Mouse (Mus musculus): ENCODE data around the gene Bcan.

The Bcan gene

DNA sequence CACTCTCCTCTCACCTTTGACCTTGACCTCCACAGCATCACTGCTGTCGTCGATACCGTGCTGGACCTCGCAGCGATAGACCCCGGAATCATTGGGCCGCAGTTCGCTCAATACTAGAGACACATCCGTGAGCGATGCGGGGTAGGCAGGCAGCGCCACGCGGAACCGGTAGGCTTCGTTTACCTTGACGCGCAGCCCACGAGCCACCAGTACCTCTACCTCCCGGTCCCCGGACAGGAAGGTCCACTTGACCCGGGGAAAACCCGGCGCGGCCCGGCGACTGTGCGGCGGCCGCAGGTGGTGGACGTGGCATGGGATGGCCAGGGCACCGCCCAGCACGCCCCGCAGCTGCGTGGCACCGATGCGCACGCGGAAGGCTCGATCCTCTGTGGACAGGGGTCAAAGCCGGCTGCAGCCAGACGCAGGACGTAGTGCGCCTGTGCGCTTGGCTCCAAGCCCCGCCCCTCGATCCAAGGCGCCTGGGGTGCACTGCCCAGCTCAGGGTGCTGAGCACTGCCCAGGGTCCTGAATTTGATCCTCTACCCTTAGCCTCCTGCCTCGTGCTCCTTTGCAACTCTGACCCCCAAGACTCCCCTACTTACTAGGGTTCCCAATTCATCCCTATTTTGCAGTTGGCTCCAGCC, 2.9 kb downstream of the Bcan start:
- no peak for DNase-seq (ENCODE audit: low read depth, low spot score)

DNA sequence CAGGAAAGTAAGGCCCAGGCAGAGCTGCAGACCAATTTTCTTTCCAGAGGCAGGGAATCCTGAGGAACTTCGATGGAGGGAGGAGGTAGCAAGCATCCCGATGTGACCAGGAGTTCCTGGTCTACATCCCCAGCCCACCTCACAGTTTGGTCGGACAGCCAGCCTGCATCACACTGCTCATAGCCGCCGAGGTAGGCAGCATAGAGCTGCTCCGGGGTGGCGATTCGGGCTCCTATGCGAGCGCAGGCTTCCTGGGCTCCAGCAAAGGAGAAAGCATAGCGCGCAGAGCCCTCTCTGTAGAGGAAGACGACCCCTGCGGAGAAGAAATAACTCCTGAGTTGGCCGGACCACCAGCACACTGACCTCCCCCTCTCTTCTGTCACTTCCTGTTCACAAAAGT, 3.6 kb downstream of the Bcan start:
- DNase-seq (ENCODE audit: low read depth, low spot score) = no peak

DNA sequence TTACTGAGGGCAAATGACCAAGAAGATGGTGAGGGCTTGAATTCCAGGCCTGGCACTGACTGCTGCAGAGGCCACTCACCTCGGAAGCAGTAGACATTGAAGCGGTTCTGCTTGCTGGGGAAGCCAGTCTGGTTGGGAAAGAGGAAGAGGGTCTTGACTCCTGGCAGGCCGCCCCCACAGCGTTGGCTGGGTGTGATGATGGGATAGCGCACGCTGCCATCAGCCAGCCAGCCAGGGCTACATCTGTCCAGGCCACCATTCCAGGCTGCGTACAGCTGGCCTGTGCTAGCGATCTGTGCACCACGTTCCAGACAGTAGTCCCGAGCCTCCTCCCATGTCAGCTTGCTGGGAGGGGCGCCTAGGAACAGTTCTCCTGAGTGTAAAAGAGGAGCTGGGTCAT, 4.7 kb downstream of the Bcan start:
- no peak for DNase-seq (ENCODE audit: low read depth, low spot score)

DNA sequence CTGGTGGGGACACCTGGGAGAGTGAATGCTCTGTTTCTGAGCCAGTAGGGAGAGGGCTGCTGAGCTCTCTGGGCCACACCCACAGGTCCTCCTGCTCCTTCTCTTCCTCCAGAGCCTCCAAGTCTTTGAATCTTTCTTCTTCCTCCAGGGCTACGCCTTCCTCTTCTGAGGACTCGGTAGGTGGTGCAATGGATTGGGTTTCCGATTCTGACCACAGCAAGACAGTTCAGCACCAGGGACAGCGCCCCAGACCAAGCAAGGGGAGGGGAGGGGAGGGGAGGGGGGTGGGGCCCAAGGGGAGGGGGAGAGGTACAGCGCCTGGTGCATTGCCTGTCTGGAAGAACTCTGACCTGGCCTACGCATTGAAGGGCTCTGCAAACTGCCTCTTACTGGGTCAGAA, 6.6 kb downstream of the Bcan start:
- DNase-seq (ENCODE audit: low read depth, low spot score) = no peak

DNA sequence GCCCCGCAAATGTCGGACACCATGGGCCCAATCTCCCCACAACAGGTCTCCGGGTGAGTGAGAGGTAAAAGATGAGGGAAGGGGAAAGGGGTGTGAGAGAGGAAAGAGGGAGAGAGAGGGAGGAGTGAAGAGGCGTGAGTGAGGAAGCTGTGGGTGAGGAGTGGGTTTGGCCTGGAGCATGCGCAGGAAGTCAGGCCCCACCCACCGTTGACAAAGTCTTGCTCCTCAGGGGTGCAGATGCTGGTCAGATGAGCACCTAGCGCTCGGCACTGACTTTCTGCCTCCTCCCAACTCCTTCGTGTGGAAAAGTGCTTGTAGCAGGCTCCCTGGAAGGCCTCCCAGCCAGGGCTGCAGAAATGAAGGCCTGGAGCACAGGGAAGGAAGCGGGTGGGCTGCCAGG, 10.1 kb downstream of the Bcan start:
- DNase-seq (ENCODE audit: low read depth, low spot score) = no peak

DNA sequence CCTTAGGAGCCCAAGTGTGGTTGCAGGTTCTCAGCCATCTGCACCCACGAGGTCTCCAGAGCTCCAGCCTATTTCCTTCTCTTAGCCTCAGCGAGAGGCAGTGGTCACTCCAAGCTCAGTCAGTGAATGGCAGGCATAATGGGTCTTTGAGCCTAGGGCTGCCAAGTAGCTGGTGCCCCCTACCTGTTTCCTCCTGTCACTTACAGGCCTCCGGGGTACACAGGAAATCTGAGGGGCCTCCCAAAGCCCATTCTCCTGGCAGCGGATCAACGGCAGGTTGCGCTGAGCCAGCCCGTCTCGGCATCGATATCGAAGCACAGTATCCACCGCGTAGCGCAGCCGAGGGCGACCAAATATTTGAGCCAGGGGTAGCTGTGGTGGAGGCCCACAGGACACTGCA, 12.0 kb downstream of the Bcan start:
- no peak for DNase-seq (ENCODE audit: low read depth, low spot score)

DNA sequence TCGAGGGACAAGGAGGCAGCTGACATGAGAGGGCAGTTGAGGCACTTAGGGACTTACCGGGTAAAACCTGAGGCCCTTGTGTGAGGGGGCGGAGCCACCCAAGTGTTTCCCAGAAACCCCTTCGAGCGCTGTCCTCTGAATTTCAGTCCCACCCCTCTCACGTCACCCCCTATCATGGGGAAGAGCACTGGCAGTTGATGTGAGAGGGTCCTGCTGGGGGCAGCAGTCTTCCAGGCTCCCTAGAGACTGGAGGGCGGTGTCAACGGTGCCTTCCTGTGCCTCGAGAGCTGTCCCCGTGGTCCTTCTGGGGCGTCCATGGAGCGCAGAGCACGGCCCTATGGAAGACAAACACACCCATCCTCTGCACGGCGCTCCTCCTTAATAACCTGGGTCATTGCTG, 12.4 kb downstream of the Bcan start:
- DNase-seq (ENCODE audit: low read depth, low spot score) = no peak

DNA sequence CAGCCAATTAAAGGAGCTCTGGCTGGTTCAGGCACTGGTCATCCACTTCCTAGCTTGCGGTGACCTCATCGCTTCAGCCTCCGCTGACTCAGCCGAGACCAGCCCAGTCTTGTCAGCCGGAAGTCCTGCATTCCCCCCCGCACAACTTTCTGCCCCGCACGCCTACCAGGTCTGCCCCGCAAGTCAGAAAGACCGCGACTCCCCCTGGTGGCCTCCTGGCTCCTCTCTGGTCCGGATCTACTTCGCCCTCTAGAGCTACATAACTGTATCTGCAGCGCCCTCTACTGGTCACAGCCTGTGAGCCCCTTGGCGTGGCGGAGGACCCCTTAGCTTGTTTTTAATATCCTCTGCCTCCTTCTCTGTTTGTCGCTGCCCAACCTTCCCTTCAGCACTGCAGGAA, 13.2 kb downstream of the Bcan start:
- DNase-seq (ENCODE audit: low read depth, low spot score) = peak; percentile 75

DNA sequence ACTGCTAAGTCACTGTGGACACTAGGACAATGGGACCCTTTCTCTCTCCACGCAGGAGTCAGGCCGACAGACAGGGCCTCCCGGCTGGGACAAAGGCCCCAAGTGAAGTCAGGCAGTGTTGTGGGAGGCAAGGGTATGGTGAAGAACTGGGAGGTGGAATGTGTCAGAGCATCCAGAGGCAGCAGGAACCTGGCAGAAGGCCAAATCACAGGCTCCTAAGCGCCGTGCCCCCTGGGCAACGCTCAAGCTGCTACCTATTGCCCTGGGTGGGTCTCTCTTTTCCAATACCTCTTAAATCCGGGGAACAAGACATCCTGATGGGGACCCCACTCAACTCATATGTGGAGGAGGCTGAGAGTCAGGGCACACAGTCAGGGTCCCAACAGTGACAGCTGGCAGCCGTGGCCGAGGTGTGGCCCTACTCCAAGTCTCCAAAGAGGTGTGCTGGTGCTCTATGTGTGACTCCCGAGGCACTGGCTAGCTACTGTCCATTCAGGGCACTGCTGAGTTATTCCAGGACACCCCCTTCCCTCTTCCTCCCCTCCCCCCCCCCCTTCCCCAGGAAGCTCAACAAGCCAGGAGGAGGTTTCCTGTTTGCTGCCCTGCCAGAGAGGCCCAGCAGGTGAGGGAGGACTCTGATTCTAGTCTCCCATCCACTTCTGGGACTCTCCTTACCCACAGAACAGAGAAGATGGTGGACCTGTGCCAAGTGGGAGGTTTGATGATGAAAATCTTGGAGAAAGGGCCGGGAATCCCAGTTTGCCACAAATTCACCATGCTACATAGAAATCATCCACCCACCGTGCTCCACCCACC, 14.3 kb downstream of the Bcan start:
- DNase-seq (ENCODE audit: low read depth, low spot score) = no peak

DNA sequence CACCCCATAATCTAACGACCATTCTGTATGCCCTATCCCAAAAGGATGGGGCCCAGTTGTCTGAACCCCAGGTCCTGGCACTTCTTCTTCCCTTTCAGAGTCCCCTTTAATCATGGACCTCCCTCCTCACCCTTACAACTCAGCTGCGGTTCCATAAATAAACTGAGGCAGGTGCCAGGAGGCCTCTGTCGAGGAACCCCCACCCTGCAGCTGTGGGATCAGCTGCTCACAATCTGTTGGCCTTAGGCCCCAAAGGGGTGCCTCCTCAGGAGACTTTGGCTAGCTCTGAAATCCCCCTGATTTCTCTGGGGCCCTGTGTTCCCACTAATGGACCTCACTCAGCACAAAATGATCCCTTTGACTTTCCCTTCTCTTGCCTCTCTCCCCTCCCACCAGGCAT, 15.9 kb downstream of the Bcan start:
- DNase-seq (ENCODE audit: low read depth, low spot score) = no peak

DNA sequence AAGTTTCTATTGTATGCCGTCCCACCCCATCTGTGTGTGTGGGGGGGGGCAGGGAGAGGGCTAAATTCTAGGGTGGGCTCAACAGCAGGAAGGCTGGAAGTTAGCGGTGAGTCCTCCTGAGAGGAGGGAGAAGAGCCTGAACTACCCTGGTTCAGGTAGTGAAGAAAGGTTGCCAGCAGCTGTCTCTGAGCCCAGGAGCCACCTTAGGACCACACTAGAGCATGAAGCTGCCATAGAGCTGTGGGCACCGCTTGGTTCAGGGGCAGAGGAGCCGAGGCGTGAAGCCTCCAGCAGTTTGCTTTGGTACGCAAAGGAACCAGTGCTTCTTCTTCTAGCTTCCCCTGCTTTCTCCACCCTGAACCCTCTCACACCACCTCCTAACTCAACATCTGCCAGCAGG, 16.4 kb downstream of the Bcan start:
- no peak for DNase-seq (ENCODE audit: low read depth, low spot score)

DNA sequence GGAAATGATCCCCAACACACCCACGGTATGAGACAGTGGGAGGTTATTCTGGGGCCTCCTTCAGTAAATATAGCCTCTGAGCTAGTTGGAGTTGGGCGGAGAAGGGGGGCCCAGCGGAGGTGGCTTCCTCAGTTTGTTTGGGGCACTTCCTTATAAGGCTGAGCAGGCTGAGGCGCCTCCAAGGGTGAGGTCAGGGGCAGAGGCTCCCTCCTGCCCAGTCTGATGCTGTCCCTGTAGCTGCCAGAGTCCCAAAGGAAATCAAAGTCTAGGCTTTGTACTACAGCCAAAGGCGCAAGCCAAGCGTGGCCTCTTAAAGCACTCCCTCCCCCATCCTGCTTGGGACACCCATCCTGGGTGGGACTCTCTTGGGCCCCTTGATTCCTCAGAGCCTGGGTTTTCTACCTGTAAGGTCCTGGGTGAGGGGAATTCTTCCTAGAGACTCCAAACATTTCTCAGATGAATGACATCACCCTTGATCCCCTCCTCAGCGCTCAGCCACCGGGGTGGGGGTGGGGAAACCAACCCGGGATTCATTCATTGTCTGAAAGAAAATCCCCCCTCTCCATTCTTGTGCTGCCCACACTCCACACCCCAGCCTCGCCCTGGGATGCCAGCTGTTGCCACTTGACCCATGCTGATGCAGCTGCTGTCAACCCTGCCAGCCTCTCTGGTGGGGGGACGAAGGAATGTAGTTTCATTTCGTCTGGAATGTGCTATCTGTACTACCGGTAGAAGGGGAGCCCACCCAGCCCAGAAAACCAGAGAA, 17.0 kb downstream of the Bcan start:
- no peak for DNase-seq (ENCODE audit: low read depth, low spot score)

DNA sequence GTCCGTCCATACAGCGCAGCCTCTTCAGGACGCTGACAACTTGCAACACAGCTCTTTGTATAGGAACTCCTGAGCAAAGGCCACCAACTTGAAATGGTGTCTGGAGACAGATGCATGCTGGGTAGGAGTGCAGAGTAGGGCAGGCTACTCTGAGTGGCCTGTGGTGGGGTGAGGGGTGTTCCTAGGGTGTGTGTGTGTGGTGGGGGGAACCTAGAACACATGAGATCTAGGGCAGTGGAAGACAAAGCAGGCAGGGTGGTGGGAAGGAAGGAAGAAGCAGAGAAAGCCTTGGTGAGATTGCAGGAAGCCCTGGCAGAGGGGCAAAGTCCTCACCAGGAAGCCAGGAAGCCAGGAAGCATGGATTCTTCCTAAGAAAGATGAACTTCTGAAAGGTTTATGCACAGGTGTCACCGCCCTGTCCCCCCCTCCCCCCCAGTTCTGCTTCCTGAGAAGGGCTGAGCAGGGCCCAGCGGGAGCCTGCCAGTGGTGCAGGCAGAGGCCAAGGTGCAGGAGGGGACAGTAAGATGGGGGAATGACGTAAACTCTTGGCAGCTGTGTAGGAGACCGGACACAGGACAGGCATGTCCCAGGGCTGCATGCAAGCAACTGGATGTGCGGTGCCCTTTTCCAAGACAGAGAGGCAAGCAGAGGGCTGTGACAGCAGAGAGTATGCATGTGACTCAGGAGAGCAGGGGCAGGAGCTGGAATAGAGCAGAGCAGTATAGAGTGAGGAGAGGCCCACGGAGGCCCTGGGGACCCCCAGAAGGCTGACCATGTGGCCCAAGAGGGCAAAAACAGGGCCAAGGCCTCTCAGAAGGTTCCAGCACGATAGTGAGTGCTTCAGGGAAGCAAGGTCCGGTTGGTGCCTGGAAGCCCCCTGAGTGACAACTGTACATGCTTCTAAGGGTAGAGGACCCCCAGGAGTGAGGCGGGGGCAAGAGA, 17.9 kb downstream of the Bcan start:
- no peak for DNase-seq (ENCODE audit: low read depth, low spot score)

DNA sequence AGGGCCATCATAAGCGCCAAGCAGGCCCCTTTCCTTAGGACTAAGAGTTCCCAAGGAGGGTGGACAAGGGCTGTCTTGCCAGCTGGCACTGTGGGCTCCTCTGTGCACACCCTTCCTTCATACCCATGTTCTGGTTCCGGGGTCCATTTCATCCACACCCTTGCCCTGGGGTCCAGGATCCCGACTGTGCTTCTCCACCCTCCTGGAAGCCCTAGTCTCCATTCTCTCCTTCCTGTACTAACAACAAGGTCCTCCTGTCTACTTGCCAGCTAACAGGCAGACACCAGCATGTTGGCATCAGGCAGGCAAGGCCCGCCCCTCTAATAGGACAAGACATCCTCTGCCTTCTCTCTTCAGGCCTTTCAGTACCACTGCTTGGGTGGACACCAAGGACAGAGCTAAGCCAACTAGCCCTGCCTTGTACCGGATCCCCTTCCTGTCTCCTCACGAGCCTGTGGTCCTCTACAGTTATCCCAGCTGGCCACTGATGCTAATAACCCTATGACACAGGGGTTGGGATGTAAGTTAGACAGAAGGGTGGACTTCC, 18.7 kb downstream of the Bcan start:
- no peak for DNase-seq (ENCODE audit: low read depth, low spot score)

DNA sequence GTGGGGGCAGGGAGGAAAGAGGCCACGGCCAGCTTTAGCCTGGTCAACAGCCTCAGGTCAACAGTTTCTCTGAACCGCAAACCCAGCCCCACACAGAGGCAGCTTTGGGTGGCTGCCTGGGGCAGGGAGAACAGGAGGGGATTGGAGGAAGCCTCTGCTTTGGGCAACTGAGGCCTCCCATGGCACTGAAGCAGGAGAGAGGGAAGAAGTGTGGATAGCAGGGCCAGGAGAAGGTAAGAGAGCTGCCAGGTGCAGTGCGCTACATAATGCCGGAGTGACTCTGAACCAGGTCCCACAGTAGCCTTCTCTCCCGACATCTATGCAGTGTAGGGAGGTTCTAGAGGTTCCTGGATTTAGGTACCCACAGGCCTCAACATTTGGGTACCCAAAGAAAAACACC, 19.3 kb downstream of the Bcan start:
- no peak for DNase-seq (ENCODE audit: low read depth, low spot score)

DNA sequence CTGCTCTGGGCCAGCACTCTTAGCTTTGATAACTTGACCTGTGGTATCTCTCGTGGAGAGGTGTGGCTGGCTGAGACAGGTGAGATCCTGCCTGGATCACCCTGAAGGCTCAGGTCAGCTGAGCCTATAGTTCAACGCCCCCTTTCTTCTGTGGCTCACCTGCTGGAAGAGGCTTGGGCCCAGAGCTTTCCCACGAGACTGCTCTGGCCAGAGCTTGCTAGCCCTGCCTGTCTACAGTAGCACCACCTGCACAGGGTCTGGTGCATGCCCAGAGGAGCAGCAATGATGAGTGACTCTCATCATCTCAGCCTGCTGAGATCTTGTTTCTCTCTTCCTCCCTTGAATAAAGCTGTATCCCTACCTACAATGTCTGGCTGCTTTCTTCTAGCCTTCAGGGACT, 19.9 kb downstream of the Bcan start:
- no peak for DNase-seq (ENCODE audit: low read depth, low spot score)

DNA sequence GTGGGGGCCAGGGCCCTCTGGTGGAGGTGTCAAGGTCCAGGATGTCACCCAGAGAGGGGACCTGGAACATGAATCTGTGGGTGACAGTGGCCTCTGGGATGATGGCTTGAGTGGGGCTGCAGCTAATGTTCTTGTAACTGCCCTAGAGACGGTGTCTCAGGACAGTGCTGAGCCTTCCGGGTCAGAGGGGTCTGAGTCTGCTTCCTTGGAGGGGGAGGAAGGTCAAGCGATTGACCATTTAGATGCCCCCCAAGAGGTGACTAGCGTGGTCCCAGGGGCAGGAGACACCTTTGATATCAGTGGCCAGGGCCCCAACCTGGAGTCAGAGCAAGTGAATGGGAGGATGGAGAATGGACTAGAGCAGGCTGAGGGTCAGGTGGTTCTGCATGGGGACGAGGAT, 20.5 kb downstream of the Bcan start:
- no peak for DNase-seq (ENCODE audit: low read depth, low spot score)

DNA sequence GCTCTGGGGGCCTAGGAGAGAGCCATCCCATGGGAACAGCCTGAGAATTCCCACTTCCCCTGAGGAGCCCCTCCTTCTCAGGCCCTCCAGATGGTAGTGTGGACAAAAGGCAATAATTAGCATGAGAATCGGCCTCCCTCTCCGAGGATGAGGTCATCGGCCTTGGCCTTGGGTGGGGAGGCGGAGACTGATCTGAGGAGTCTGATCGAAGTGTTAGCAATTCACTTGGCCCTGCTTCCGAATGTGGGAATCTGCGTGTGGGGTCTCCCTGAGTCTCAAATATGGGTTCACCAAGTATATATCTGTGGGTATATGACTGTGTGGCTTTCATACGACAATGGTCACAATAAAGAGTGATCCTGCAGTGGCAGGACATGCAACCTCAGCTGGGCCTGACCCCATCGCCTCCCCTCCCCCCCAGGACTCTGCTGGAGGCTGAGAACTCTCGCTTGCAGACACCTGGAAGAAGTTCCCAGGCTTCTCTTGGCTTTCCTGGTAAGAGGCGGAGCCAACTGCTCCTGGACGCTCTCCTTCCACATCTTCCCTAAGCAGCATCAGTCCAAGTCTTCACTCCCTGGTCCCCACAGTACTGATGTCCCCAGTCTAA, 25.5 kb downstream of the Bcan start:
- DNase-seq (ENCODE audit: low read depth, low spot score) = no peak

DNA sequence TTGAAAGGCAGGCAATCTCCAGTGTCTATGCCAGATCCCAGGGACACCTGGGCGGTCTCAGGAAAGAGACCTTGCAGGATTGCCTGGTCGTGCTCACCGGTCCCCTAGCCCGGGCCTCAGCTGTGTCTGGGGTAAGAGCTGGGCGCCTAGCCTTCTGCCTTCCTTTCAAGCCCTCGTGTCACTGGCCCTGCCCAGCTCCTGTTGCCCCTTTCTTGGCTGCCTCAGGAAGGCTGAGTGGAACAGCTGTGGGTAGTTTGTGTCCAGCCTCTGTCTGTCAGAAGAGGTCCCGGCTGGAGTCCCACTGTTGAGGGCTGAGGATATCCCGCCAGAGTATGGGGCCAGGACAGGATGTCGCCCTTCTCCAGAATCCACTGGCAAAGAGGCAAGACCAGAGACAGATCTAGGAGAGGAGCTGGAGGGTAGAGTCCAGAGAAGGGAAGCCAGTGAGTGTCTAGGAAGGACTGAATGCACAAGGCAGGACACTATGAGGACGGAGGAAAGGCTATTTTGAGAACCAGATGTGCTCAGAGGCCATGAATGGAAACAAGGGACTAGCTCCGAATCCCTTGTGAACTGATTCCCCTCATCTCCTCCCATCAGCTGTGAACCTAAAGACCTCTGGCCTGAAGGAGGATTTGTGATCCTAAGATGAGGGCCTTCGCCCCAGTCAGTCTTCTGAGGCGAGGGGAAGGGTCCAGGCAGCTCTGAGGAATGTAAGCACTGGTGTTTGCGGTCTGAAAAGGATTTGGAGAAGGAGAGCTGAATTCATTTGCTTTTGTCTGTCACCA, 26.2 kb downstream of the Bcan start:
- no peak for DNase-seq (ENCODE audit: low read depth, low spot score)

DNA sequence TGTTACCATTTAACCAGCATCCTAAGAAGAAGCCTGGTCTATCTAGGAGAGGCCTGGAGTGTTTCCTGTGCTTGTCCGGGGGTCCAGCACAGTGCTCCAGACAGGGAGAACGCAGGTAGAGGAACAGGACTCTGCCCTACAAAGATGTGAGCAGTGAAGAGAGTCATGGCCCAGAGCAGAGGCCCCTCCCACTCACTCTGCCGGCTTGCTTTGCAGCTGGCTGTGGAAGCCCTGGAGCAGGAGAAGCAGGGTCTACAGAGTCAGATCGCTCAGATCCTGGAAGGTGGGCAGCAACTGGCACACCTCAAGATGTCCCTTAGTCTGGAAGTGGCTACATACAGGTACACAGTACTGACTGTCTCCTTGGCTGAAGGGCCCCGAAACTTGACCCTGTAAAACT, 27.3 kb downstream of the Bcan start:
- no peak for DNase-seq (ENCODE audit: low read depth, low spot score)

All from telencephalon, adult 2 months (tissue).